31 mouse cellular contexts compared by ENCODE assay signal in the genomic region with DNA sequence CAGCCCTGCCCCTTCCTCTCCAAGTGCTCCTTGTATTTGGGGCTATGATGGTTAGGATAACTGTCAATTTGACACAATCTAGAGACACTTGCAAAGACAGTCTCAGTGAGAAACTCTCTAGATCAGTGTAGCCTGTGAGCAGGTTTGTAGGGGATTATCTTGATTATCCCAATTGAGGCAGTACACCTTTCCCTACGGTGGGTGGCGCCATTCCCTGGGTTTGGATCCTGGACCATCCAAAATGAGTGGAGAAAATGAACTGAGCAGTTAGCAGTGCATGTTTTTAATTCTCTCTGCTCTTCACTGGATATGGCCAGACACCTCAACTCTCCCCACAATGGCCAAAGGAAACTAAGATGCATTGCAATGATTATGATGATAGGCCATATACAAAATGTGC. TPM values are rescaled to one million over a fixed set of nuclear protein-coding genes. Genes with fewer than 3 reads are reported as not detected.
DNase-seq lines count a peak whose midpoint lies in the region; ATAC-seq and TF ChIP-seq lines count a peak whose summit lies in the region.
"Had no signal": no experiment of that assay in that cellular context is flagged by ENCODE, and none has a peak within 500 bp of the region (broad histone marks: within the 10 kb centered on the region; RNA-seq: fewer than 3 reads in every experiment).

No protein-coding gene starts in this region.

- no peak for DNase-seq in hindbrain, postnatal 0 days (ENCODE audit: low spot score)
- DNase-seq in hindbrain, embryonic 11.5 days (ENCODE audit: low spot score), result no peak
- DNase-seq in liver, embryonic 14.5 days (ENCODE audit: low read depth in 3 of 3, low spot score in 3 of 3), result no peak
- DNase-seq in liver, result no peak
- peak; percentile 19 for DNase-seq in R1 (ENCODE audit: low read depth, low spot score)
- no peak for DNase-seq in cerebellum, adult 2 months
- no peak for DNase-seq in cerebellum, postnatal 10 days
- DNase-seq: adrenal gland, postnatal 36 days; cerebellum, adult 9-10 months; embryo, embryonic 11 days; gastrocnemius, postnatal 25 days; heart, adult 18-20 months; heart, postnatal 4 days; kidney, adult 2 months; kidney, postnatal 14 days; left cerebral cortex, postnatal 4 days; lung, adult 18-20 months; lung, postnatal 14 days; right cerebral cortex, postnatal 25 days; thymus, adult 2 months; thymus, postnatal 36 days had no signal

- H3K27ac ChIP-seq in hindbrain, postnatal 0 days, result no peak overlapping the region
- H3K27ac ChIP-seq in hindbrain, embryonic 11.5 days (ENCODE audit: low read depth, low read length), result no peak overlapping the region
- no peak overlapping the region for H3K27ac ChIP-seq in liver, embryonic 14.5 days
- H3K27ac ChIP-seq in cerebellum, adult 2 months (ENCODE audit: insufficient read depth, low read length), result no peak overlapping the region
- H3K27ac ChIP-seq: embryonic facial prominence, embryonic 12.5 days; hindbrain, embryonic 14.5 days; midbrain, embryonic 15.5 days had no signal

- no peaks in the 10 kb centered on the region for H3K9me3 ChIP-seq in hindbrain, postnatal 0 days (ENCODE audit: low read length)
- H3K9me3 ChIP-seq in hindbrain, embryonic 11.5 days (ENCODE audit: control insufficient read depth, low read length), result no peaks in the 10 kb centered on the region
- no peaks in the 10 kb centered on the region for H3K9me3 ChIP-seq in liver, embryonic 14.5 days (ENCODE audit: control insufficient read depth, low read length)
- no peaks in the 10 kb centered on the region for H3K9me3 ChIP-seq in E14TG2a.4 (ENCODE audit: low read length)
- H3K9me3 ChIP-seq: embryonic facial prominence, embryonic 12.5 days; midbrain, embryonic 15.5 days had no signal

- H3K36me3 ChIP-seq in hindbrain, postnatal 0 days (ENCODE audit: insufficient read depth, low read length), result no peaks in the 10 kb centered on the region
- H3K36me3 ChIP-seq in hindbrain, embryonic 11.5 days (ENCODE audit: control insufficient read depth, insufficient read depth, low read length), result no peaks in the 10 kb centered on the region
- H3K36me3 ChIP-seq in liver, embryonic 14.5 days (replicated peaks; ENCODE audit: control insufficient read depth, insufficient read depth, low read depth), result no peaks in the 10 kb centered on the region
- H3K36me3 ChIP-seq in E14TG2a.4 (ENCODE audit: insufficient read depth, low read length), result no peaks in the 10 kb centered on the region
- H3K36me3 ChIP-seq: embryonic facial prominence, embryonic 12.5 days; midbrain, embryonic 15.5 days had no signal

- no peak overlapping the region for H3K9ac ChIP-seq in hindbrain, postnatal 0 days (replicated peaks; ENCODE audit: low read length)
- no peak overlapping the region for H3K9ac ChIP-seq in hindbrain, embryonic 11.5 days (ENCODE audit: low read depth, low read length)
- H3K9ac ChIP-seq in liver, embryonic 14.5 days (replicated peaks), result no peak overlapping the region
- H3K9ac ChIP-seq: embryonic facial prominence, embryonic 12.5 days; hindbrain, embryonic 14.5 days; midbrain, embryonic 15.5 days had no signal

- TF ChIP-seq EP300 in liver, embryonic 14.5 days (IDR thresholded peaks at IDR 0.05; ENCODE audit: low read depth), result no peak

- no peak overlapping the region for H3K4me2 ChIP-seq in hindbrain, postnatal 0 days (ENCODE audit: low read depth, low read length)
- no peak overlapping the region for H3K4me2 ChIP-seq in hindbrain, embryonic 11.5 days (replicated peaks; ENCODE audit: low read depth, low read length)
- H3K4me2 ChIP-seq in liver, embryonic 14.5 days (ENCODE audit: low read depth), result no peak overlapping the region
- H3K4me2 ChIP-seq: embryonic facial prominence, embryonic 12.5 days; heart, embryonic 11.5 days; hindbrain, embryonic 14.5 days; midbrain, embryonic 15.5 days had no signal

- no peaks in the 10 kb centered on the region for H3K27me3 ChIP-seq in hindbrain, postnatal 0 days (ENCODE audit: insufficient read depth, low read length)
- H3K27me3 ChIP-seq in hindbrain, embryonic 11.5 days (ENCODE audit: control insufficient read depth, insufficient read depth, low read length), result no peaks in the 10 kb centered on the region
- H3K27me3 ChIP-seq in liver, embryonic 14.5 days (ENCODE audit: control insufficient read depth, insufficient read depth, low read length), result no peaks in the 10 kb centered on the region
- peaks cover 80% of the 10 kb centered on the region for H3K27me3 ChIP-seq in E14TG2a.4 (ENCODE audit: insufficient read depth, low read length)
- H3K27me3 ChIP-seq in cerebellum, adult 2 months (ENCODE audit: control insufficient read depth, insufficient read depth, low read length), result no peaks in the 10 kb centered on the region
- H3K27me3 ChIP-seq: embryonic facial prominence, embryonic 12.5 days; midbrain, embryonic 15.5 days; Patski had no signal

- no peak for TF ChIP-seq POLR2A in cerebellum, adult 2 months (IDR thresholded peaks at IDR 0.05; ENCODE audit: borderline replicate concordance, insufficient read depth, low read length)

- H3K4me3 ChIP-seq in hindbrain, postnatal 0 days (ENCODE audit: low read length), result no peak overlapping the region
- no peak overlapping the region for H3K4me3 ChIP-seq in hindbrain, embryonic 11.5 days (ENCODE audit: low read depth, low read length)
- no peak overlapping the region for H3K4me3 ChIP-seq in liver, embryonic 14.5 days (ENCODE audit: insufficient read depth in 1 of 2, low read depth in 2 of 2, low read length in 2 of 2)
- H3K4me3 ChIP-seq in E14TG2a.4 (replicated peaks; ENCODE audit: low read length), result no peak overlapping the region
- H3K4me3 ChIP-seq in cerebellum, adult 2 months (replicated peaks; ENCODE audit: insufficient read depth, low read depth, low read length), result no peak overlapping the region
- H3K4me3 ChIP-seq: embryonic facial prominence, embryonic 12.5 days; midbrain, embryonic 15.5 days had no signal

- no peak for ATAC-seq in hindbrain, postnatal 0 days
- no peak for ATAC-seq in hindbrain, embryonic 11.5 days (ENCODE audit: low FRiP score)
- ATAC-seq in liver, embryonic 14.5 days (ENCODE audit: insufficient read depth), result no peak
- ATAC-seq: forebrain, embryonic 14.5 days; inflammation-experienced regulatory T-cells, adult 6 months; midbrain, embryonic 15.5 days; Patski had no signal

- 43% methylated on average over 2 of the region's 2 CpGs for WGBS in hindbrain, postnatal 0 days
- WGBS in hindbrain, embryonic 11.5 days, result 44% methylated on average over 2 of the region's 2 CpGs
- WGBS in liver, embryonic 14.5 days (ENCODE audit: insufficient replicate concordance), result 29% methylated on average over 2 of the region's 2 CpGs
- 51% methylated on average over 2 of the region's 2 CpGs for WGBS in cerebellum, adult 2 months

- H3K4me1 ChIP-seq in hindbrain, postnatal 0 days (ENCODE audit: insufficient read depth, low read length), result no peaks in the 10 kb centered on the region
- H3K4me1 ChIP-seq in hindbrain, embryonic 11.5 days (replicated peaks; ENCODE audit: control insufficient read depth, insufficient read depth, low read length), result no peaks in the 10 kb centered on the region
- H3K4me1 ChIP-seq in liver, embryonic 14.5 days (replicated peaks; ENCODE audit: control insufficient read depth in 2 of 2, insufficient read depth in 2 of 2, low read length in 1 of 2), result no peaks in the 10 kb centered on the region
- H3K4me1 ChIP-seq in E14TG2a.4 (replicated peaks; ENCODE audit: low read depth, low read length), result no peaks in the 10 kb centered on the region
- H3K4me1 ChIP-seq in cerebellum, adult 2 months (ENCODE audit: control insufficient read depth, insufficient read depth, low read length), result no peaks in the 10 kb centered on the region
- H3K4me1 ChIP-seq: embryonic facial prominence, embryonic 12.5 days; midbrain, embryonic 15.5 days had no signal

- peak; percentile 47 for TF ChIP-seq CTCF in hindbrain, postnatal 0 days (IDR thresholded peaks at IDR 0.05; ENCODE audit: low read depth)
- TF ChIP-seq CTCF in liver, embryonic 14.5 days (IDR thresholded peaks at IDR 0.05; ENCODE audit: low read depth), result peak; percentile 33; the same call in 1 of the 2 replicates
- TF ChIP-seq CTCF in E14TG2a.4 (conservative IDR thresholded peaks at IDR 0.05; ENCODE audit: low read length), result peak; percentile 50
- no peak for TF ChIP-seq CTCF in cerebellum, adult 2 months (IDR thresholded peaks at IDR 0.05; ENCODE audit: borderline replicate concordance, insufficient read depth, low read depth, low read length)

RNA-seq across cellular contexts. Expression of gene Th, which starts 21.3 kb away (rescaled TPM):
- total RNA-seq in hindbrain, postnatal 0 days (2014; rRNA removed), result 12.0 and 13.9 TPM in 2 replicates
- 11.8 and 13.3 TPM in 2 replicates for polyA plus RNA-seq in hindbrain, postnatal 0 days (2015; fragmentation: Nextera tagmentation; extraction: Ambion mirVana)
- polyA plus RNA-seq in hindbrain, embryonic 11.5 days (2014; fragmentation: Nextera tagmentation; extraction: Ambion mirVana), result 13.4 and 13.9 TPM in 2 replicates
- 0.01 TPM in 1 of 2 replicates, not detected in the other for polyA plus RNA-seq in liver, embryonic 14.5 days (2012; rRNA removed)
- 0.08 TPM in 1 of 2 replicates, not detected in the other for polyA plus RNA-seq in liver, embryonic 14.5 days (2014; fragmentation: Nextera tagmentation; extraction: Ambion mirVana)
- 11.0 and 13.6 TPM in 2 replicates for polyA plus RNA-seq in cerebellum, adult 2 months (2012; rRNA removed)
- total RNA-seq: heart, adult 18-20 months; neutrophil, adult 5-6 weeks had no signal
- polyA plus RNA-seq: inflammation-experienced regulatory T-cells, adult 6 months; Patski had no signal

RNA-seq across cellular contexts. Expression of gene Ascl2, which starts 59.4 kb away (rescaled TPM):
- 2.9 TPM in 1 of 2 replicates, not detected in the other for total RNA-seq in hindbrain, postnatal 0 days (2014; rRNA removed)
- 0.69 and 1.1 TPM in 2 replicates for polyA plus RNA-seq in hindbrain, postnatal 0 days (2015; fragmentation: Nextera tagmentation; extraction: Ambion mirVana)
- polyA plus RNA-seq in hindbrain, embryonic 11.5 days (2014; fragmentation: Nextera tagmentation; extraction: Ambion mirVana), result 0.27 and 0.34 TPM in 2 replicates
- 0.30 and 0.44 TPM in 2 replicates for polyA plus RNA-seq in liver, embryonic 14.5 days (2012; rRNA removed)
- 0.19 and 0.36 TPM in 2 replicates for polyA plus RNA-seq in liver, embryonic 14.5 days (2014; fragmentation: Nextera tagmentation; extraction: Ambion mirVana)
- 0.74 and 0.89 TPM in 2 replicates for polyA plus RNA-seq in cerebellum, adult 2 months (2012; rRNA removed)
- total RNA-seq: gastrocnemius, adult 18-20 months; gastrocnemius, postnatal 25 days; heart, adult 18-20 months; heart, postnatal 4 days had no signal

Comparison
In these comparisons a context has a peak if more than half of its experiments do, and no peak if none do; other contexts are left out.
1. RNA of gene Th, which starts 21.3 kb away (polyA plus RNA-seq): 13.4 to 13.9 TPM in hindbrain, embryonic 11.5 days, 11.8 to 13.3 TPM in hindbrain, postnatal 0 days and 11.0 to 13.6 TPM in cerebellum, adult 2 months; 0.01 to 0.08 TPM in liver, embryonic 14.5 days; every median in the first group is over 10 times any median in the second.